Mouse (Mus musculus) colon, adult 2 months (tissue): ENCODE measurements around the gene Dcbld1. TPM values are rescaled to one million over a fixed set of nuclear protein-coding genes. Genes with fewer than 3 reads are reported as not detected.

Source experiments
- polyA plus RNA-seq: library from polyadenylated mRNA; depleted of rRNA; stranded (reverse); fragments of >200 nt; gene quantifications from 2 replicates; pipeline ENCODE4 v1.2.3, GENCODE M21; 2012; rRNA removed

The Dcbld1 gene
- polyA plus RNA-seq = 15.3 and 15.9 TPM in 2 replicates

GRCm38 (mm10) chr10:52233301-52233968 lies at the start of gene Dcbld1:
Gene Dcbld1, plus strand, starts transcription at chr10:52233619.

GRCm38 (mm10) chr10:52194957-52195852 lies 38.2 kb upstream of the Dcbld1 start, which contains the start of gene Ros1:
Gene Ros1, minus strand, starts transcription at chr10:52195244.

GRCm38 (mm10) chr10:52358467-52358866 lies 125.0 kb downstream of the Dcbld1 start, which contains the start of gene Gm26741:
Gene Gm26741, plus strand, starts transcription at chr10:52358767.

Other genes starting within 250 kb of the Dcbld1 start
- not detected in 2 replicates for gene Vgll2, start 211.1 kb upstream of the Dcbld1 start, polyA plus RNA-seq
- gene Ros1, start 38.4 kb upstream of the Dcbld1 start, polyA plus RNA-seq = not detected in 2 replicates
- gene Gm26741, start 125.1 kb downstream of the Dcbld1 start, polyA plus RNA-seq = not detected in 2 replicates
- gene Gopc, start 148.5 kb downstream of the Dcbld1 start, polyA plus RNA-seq = 5.6 and 5.8 TPM in 2 replicates
- gene Nepn, start 155.4 kb downstream of the Dcbld1 start, polyA plus RNA-seq = not detected in 2 replicates
- 27.6 and 38.2 TPM in 2 replicates for gene Nus1, start 183.9 kb downstream of the Dcbld1 start, polyA plus RNA-seq